Mouse (Mus musculus) hindbrain, embryonic 11.5 days (tissue): ENCODE results near the gene Cdc42ep1. TPM values are rescaled to one million over a fixed set of nuclear protein-coding genes. Genes with fewer than 3 reads are reported as not detected.
A peak's percentile ranks its signal among the peaks of the same experiment; 100 is the strongest.

Source experiments
- ATAC-seq: fragments of 200-750 bp; cut with Nextera tagmentation; 2 replicates; pipeline ENCODE4 v1.8.0; 2017; ENCODE audit warnings: mild to moderate bottlenecking, moderate TSS enrichment, moderate library complexity; ENCODE audit not compliant: low FRiP score
- DNase-seq: peaks from one replicate; pipeline ENCODE4 v3.0.0-alpha.2; 2015; ENCODE audit warnings: low spot score
- H3K27ac ChIP-seq: fragments of 300-500 bp; sonication (generic); 2 replicates; pipeline ENCODE4 v1.5.1; 2014; ENCODE audit warnings: mild to moderate bottlenecking, low read depth, low read length
- H3K27me3 ChIP-seq: fragments of 300-500 bp; sonication (generic); 2 replicates; pipeline ENCODE4 v1.6.1; 2014; ENCODE audit warnings: mild to moderate bottlenecking, low read length, moderate library complexity, mixed read lengths; ENCODE audit not compliant: control insufficient read depth, insufficient read depth
- H3K36me3 ChIP-seq: fragments of 300-500 bp; sonication (generic); 2 replicates; pipeline ENCODE4 v1.6.1; 2014; ENCODE audit warnings: mild to moderate bottlenecking, low read length, moderate library complexity, mixed read lengths; ENCODE audit not compliant: control insufficient read depth, insufficient read depth
- H3K4me1 ChIP-seq: fragments of 300-500 bp; sonication (generic); replicated peaks from 2 replicates; pipeline ENCODE4 v1.6.1; 2014; ENCODE audit warnings: low read length, mixed read lengths; ENCODE audit not compliant: control insufficient read depth, insufficient read depth
- H3K4me2 ChIP-seq: fragments of 300-500 bp; sonication (generic); replicated peaks from 2 replicates; pipeline ENCODE4 v1.6.1; 2014; ENCODE audit warnings: mild to moderate bottlenecking, low read depth, low read length
- H3K4me3 ChIP-seq: fragments of 300-500 bp; sonication (generic); 2 replicates; pipeline ENCODE4 v1.5.1; 2014; ENCODE audit warnings: low read depth, low read length
- H3K9ac ChIP-seq: fragments of 300-500 bp; sonication (generic); 2 replicates; pipeline ENCODE4 v1.6.1; 2014; ENCODE audit warnings: low read depth, low read length
- H3K9me3 ChIP-seq: fragments of 300-500 bp; sonication (generic); 2 replicates; pipeline ENCODE4 v1.6.1; 2016; ENCODE audit warnings: low read length; ENCODE audit not compliant: control insufficient read depth
- WGBS: fragments of 180-500 bp; shearing (Covaris S2); extraction: QIAGEN DNeasy Blood & Tissue Kit; methylation state at CpG from one replicate; pipeline ENCODE4 v1.1.7; 2014; 5-methylcytosine and 5-hydroxymethylcytosine counted together
- polyA plus RNA-seq: library from polyadenylated mRNA; unstranded; fragments of >200 nt; fragmentation: Nextera tagmentation; extraction: Ambion mirVana; gene quantifications from 2 replicates; pipeline ENCODE4 v1.2.1, GENCODE M21; 2014

Gene Cdc42ep1
- polyA plus RNA-seq, 1 experiment from 2014 or later: 9.1 TPM

DNA sequence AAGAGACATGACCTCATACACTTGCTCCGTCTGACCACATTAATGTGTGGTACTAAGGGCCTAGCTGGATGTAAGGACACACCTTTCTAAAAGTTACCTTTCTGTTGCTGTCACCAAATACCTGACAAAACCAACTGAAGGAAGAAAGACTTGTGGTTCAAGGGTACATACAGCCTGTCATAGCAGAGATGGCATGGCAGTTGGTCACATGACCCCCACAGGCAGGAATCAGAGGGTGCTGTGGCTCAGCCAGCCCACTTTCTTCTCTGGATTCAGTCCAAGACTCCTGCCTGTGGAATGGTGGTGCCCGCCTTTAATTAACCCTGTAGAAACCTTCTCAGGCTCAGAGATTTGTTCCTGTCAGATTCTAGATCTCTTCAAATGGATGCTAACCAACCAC, 20.7 kb downstream of the Cdc42ep1 start:
- Histone ChIP-seq H3K4me2 (no peak overlapping the region), H3K27ac (no peak overlapping the region), H3K36me3 (no peaks in the 10 kb centered on the region), H3K9ac (no peak overlapping the region), H3K27me3 (no peaks in the 10 kb centered on the region), H3K4me1 (no peaks in the 10 kb centered on the region), H3K4me3 (no peak overlapping the region), H3K9me3 (no peaks in the 10 kb centered on the region)
- WGBS: 91% methylated on average over 2 of the region's 2 CpGs
- ATAC-seq (no peak), DNase-seq (no peak)

DNA sequence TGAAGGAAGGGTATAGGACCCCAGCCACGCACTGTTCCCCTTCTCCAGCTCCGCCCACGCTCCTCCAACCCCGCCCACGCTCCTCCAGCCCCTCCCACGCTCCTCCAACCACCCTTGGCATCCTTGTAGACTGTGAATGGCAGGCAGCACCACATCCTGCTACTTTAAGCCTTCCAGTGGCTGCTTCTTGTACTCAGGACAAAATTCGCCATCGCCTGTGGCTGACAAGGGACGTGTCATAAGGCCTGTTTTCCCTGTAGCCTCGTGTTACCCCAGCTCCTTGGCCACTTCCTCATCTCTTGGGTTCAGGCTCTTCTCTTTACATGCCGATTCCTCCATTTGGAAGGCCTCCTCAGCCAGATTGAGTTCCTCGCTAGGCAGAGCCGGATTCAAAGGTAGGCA, 21.4 kb downstream of the Cdc42ep1 start:
- no peak for DNase-seq
- no peak overlapping the region for H3K27ac ChIP-seq
- H3K27me3 ChIP-seq: no peaks in the 10 kb centered on the region
- no peak for ATAC-seq
- no peaks in the 10 kb centered on the region for H3K9me3 ChIP-seq
- H3K4me2 ChIP-seq: no peak overlapping the region
- H3K9ac ChIP-seq: no peak overlapping the region
- WGBS: 46% methylated on average over 13 of the region's 13 CpGs
- no peak overlapping the region for H3K4me3 ChIP-seq
- H3K36me3 ChIP-seq: no peaks in the 10 kb centered on the region
- H3K4me1 ChIP-seq: peaks cover 4% of the 10 kb centered on the region; the same call in 1 of the 2 replicates

GRCm38 (mm10) chr15:78868398-78868797, 26.0 kb downstream of the Cdc42ep1 start:
- H3K4me3 ChIP-seq: no peak overlapping the region

DNA sequence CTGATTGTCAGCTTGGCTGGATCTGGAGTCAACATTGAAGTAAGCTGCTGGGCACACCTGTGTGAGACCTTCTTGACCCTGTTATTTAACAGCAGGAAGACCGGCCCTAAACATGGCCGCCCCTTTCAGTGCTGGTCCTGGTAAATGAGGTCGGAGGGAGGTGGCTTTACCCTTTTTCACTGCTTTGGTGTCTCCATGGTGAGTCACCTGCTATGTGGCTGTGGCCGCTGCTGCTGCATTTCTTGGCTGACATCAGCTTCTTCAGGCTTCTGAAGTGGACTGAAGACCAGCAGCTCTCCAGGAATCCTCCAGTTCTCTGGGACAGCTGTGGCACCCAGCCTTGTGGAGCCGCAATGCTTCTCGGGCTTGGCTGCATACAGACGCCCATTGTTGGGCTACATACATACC, 26.4 kb downstream of the Cdc42ep1 start:
- Histone ChIP-seq H3K27me3 (no peaks in the 10 kb centered on the region), H3K4me1 (peaks cover 4% of the 10 kb centered on the region; the same call in 1 of the 2 replicates), H3K36me3 (no peaks in the 10 kb centered on the region), H3K4me2 (no peak overlapping the region), H3K9ac (no peak overlapping the region), H3K9me3 (no peaks in the 10 kb centered on the region), H3K27ac (peak overlapping the region; percentile 31; the same call in 1 of the 2 replicates), H3K4me3 (no peak overlapping the region)
- no peak for ATAC-seq
- WGBS: 65% methylated on average over 7 of the region's 7 CpGs
- peak; percentile 36 for DNase-seq

More at GRCm38 (mm10) chr15:78868398-78868797, 26.0 kb downstream of the Cdc42ep1 start:
- Histone ChIP-seq H3K27ac (peak overlapping the region; percentile 31; the same call in 1 of the 2 replicates), H3K9me3 (no peaks in the 10 kb centered on the region), H3K9ac (no peak overlapping the region), H3K4me2 (no peak overlapping the region), H3K4me1 (peaks cover 4% of the 10 kb centered on the region; the same call in 1 of the 2 replicates), H3K36me3 (no peaks in the 10 kb centered on the region), H3K27me3 (no peaks in the 10 kb centered on the region)
- no peak for ATAC-seq
- DNase-seq: peak; percentile 55
- WGBS: 34% methylated on average over 9 of the region's 9 CpGs

- ATAC-seq (no peak), DNase-seq (peak; percentile 77)
- Histone ChIP-seq H3K36me3 (no peaks in the 10 kb centered on the region), H3K27ac (no peak overlapping the region), H3K4me3 (no peak overlapping the region), H3K27me3 (no peaks in the 10 kb centered on the region), H3K9me3 (no peaks in the 10 kb centered on the region), H3K4me2 (no peak overlapping the region), H3K9ac (no peak overlapping the region), H3K4me1 (peaks cover 4% of the 10 kb centered on the region; the same call in 1 of the 2 replicates)
- WGBS: 25% methylated on average over 6 of the region's 6 CpGs
Observed at GRCm38 (mm10) chr15:78869775-78870174, 27.4 kb downstream of the Cdc42ep1 start.

DNA sequence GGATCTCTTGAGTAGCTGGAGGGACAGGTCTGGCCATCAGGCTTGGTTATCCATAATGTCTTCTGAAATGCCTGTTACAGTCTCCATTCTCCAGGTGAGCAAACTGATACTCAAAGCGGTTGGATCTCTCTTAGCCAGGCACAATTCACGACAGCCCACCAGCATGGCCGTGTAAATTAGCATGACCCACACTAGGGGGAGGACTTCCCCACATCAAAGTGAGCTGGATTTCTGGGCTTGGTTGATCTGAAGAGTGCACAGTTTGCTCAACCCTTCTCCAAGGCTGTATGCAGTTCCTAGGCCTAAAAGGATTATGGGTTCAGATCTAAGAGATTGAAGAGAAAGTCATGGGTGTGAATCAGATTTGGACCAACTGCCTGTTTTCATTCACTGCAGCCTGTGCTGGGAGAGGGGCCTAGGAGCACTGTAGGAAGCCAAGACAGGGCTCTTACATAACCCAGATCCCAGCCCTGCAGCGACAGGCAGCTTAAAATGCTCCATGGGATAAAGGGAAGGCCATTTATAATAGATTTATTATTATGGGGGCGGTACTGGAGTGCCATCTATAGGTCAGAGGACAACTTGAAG, 29.7 kb downstream of the Cdc42ep1 start:
- Histone ChIP-seq H3K4me3 (no peak overlapping the region), H3K9me3 (no peaks in the 10 kb centered on the region), H3K27me3 (no peaks in the 10 kb centered on the region), H3K27ac (no peak overlapping the region), H3K9ac (no peak overlapping the region), H3K4me1 (peaks cover 4% of the 10 kb centered on the region), H3K36me3 (no peaks in the 10 kb centered on the region), H3K4me2 (no peak overlapping the region)
- DNase-seq (no peak), ATAC-seq (no peak)
- 51% methylated on average over 5 of the region's 5 CpGs for WGBS

DNA sequence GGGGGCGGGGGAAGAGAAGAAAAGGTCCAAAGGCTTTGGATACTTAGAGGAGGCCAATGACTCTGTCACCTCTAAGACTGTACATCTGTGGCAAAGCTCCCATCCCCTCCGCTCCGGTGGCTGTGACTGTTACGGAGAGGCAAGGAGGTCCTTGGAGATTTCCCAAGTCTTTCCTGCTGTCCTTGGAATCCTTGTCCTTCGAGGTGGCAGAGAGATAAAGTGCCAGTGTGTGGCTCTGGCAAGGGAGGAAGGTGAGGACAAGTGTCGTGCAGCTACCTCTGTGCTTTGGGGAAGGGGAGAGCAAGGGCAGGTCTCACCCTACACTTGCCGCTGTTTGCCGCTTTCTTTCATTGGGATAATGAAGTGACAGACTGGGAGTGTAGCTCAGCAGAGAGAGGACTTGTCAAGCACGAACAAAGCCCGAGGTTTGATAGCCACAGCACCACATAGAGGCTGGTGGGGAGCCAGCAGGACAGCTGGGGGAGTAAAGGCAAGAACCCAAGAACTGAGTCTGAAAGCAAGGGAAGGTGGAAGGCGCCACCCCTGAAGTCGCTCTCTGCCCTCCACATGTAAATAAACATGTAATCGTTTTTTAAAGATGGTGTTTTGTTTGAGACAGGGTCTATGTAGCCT, 31.5 kb downstream of the Cdc42ep1 start:
- no peak for DNase-seq
- no peak overlapping the region for H3K4me2 ChIP-seq
- H3K9me3 ChIP-seq: no peaks in the 10 kb centered on the region
- no peak overlapping the region for H3K4me3 ChIP-seq
- H3K36me3 ChIP-seq: no peaks in the 10 kb centered on the region
- no peaks in the 10 kb centered on the region for H3K27me3 ChIP-seq
- H3K27ac ChIP-seq: no peak overlapping the region
- WGBS: 52% methylated on average over 13 of the region's 13 CpGs
- ATAC-seq: no peak
- H3K4me1 ChIP-seq: no peaks in the 10 kb centered on the region; the same call in 1 of the 2 replicates
- H3K9ac ChIP-seq: no peak overlapping the region

GRCm38 (mm10) chr15:78874989-78875388, 32.6 kb downstream of the Cdc42ep1 start:
- DNase-seq: no peak
- no peak overlapping the region for H3K4me2 ChIP-seq
- no peaks in the 10 kb centered on the region for H3K9me3 ChIP-seq
- no peak for ATAC-seq
- no peak overlapping the region for H3K4me3 ChIP-seq
- H3K4me1 ChIP-seq: no peaks in the 10 kb centered on the region; the same call in 1 of the 2 replicates
- no peak overlapping the region for H3K9ac ChIP-seq
- no peaks in the 10 kb centered on the region for H3K36me3 ChIP-seq
- 82% methylated on average over 8 of the region's 8 CpGs for WGBS
- no peaks in the 10 kb centered on the region for H3K27me3 ChIP-seq
- no peak overlapping the region for H3K27ac ChIP-seq

- no peak for DNase-seq
- 78% methylated on average over 5 of the region's 5 CpGs for WGBS
- Histone ChIP-seq H3K9ac (no peak overlapping the region), H3K27me3 (no peaks in the 10 kb centered on the region), H3K27ac (no peak overlapping the region), H3K4me1 (no peaks in the 10 kb centered on the region; the same call in 1 of the 2 replicates), H3K4me2 (no peak overlapping the region), H3K9me3 (no peaks in the 10 kb centered on the region), H3K4me3 (no peak overlapping the region), H3K36me3 (no peaks in the 10 kb centered on the region)
- ATAC-seq: no peak
Observed at GRCm38 (mm10) chr15:78875537-78875936, 33.1 kb downstream of the Cdc42ep1 start.
